Mouse (Mus musculus): ENCODE results near the gene Vmn1r195. TPM values are rescaled to one million over a fixed set of nuclear protein-coding genes. Genes with fewer than 3 reads are reported as not detected.
"Not testable (repeated sequence)": the region's sequence is repeated elsewhere in the genome, so short reads cannot be mapped to it uniquely, and the experiment has no call there.

Vmn1r195 gene
- total RNA-seq (2021), result not detected

- not testable (repeated sequence) for DNase-seq
Observed at GRCm38 (mm10) chr13:22270222-22270621, at the start of gene Vmn1r195. Vmn1r195 (plus strand) TSS chr13:22270522.

GRCm38 (mm10) chr13:22223060-22223459 is 47.3 kb upstream of the Vmn1r195 start, which contains the start of gene Vmn1r193:
Vmn1r193 (minus strand) TSS chr13:22223160.
- not testable (repeated sequence) for DNase-seq

- no peak for DNase-seq
Observed at GRCm38 (mm10) chr13:22243915-22244314, 26.4 kb upstream of the Vmn1r195 start, which contains the start of gene Vmn1r194. Vmn1r194 (plus strand) TSS chr13:22244215.

GRCm38 (mm10) chr13:22271721-22272120 is 1.4 kb downstream of the Vmn1r195 start:
- no peak for DNase-seq

GRCm38 (mm10) chr13:22284578-22284977 is 14.3 kb downstream of the Vmn1r195 start:
- no peak for DNase-seq

GRCm38 (mm10) chr13:22289620-22290019 is 19.3 kb downstream of the Vmn1r195 start, which contains the start of gene Vmn1r196:
Vmn1r196 (plus strand) TSS chr13:22289920.
- no peak for DNase-seq

GRCm38 (mm10) chr13:22308075-22308474 is 37.8 kb downstream of the Vmn1r195 start:
- DNase-seq, result not testable (repeated sequence)

- DNase-seq, result no peak
Observed at GRCm38 (mm10) chr13:22315361-22315760, 45.0 kb downstream of the Vmn1r195 start.

GRCm38 (mm10) chr13:22317366-22317765 is 47.0 kb downstream of the Vmn1r195 start:
- DNase-seq, result no peak

- no peak for DNase-seq
Observed at GRCm38 (mm10) chr13:22320091-22320490, 49.8 kb downstream of the Vmn1r195 start.

- no peak for DNase-seq
Observed at GRCm38 (mm10) chr13:22324289-22324688, 54.0 kb downstream of the Vmn1r195 start, which contains the start of gene Vmn1r197. Vmn1r197 (plus strand) TSS chr13:22324589.

Other genes with a start within 250 kb of the Vmn1r195 start
- 10 to 100 TPM; 11.4 to 25.4 TPM for gene Hist1h2ah, start 235.0 kb upstream of the Vmn1r195 start, total RNA-seq (2021)
- 10 to 100 TPM; 30.5 to 35.2 TPM for gene Hist1h2bk, start 234.7 kb upstream of the Vmn1r195 start, total RNA-seq (2021)
- gene Hist1h4i, start 229.2 kb upstream of the Vmn1r195 start, total RNA-seq (2021), result 10 to 100 TPM; 72.6 to 72.8 TPM
- gene Hist1h2ag, start 227.6 kb upstream of the Vmn1r195 start, total RNA-seq (2021), result 10 to 100 TPM; 13.7 to 21.6 TPM
- gene Hist1h2bj, start 227.3 kb upstream of the Vmn1r195 start, total RNA-seq (2021), result 10 to 100 TPM; 12.5 to 16.9 TPM
- not detected for gene Vmn1r188, start 186.1 kb upstream of the Vmn1r195 start, total RNA-seq (2021)
- gene Vmn1r189, start 164.7 kb upstream of the Vmn1r195 start, total RNA-seq (2021), result not detected
- not detected for gene Vmn1r191, start 86.6 kb upstream of the Vmn1r195 start, total RNA-seq (2021)
- gene Vmn1r192, start 79.4 kb upstream of the Vmn1r195 start, total RNA-seq (2021), result not detected
- gene Vmn1r193, start 47.4 kb upstream of the Vmn1r195 start, total RNA-seq (2021), result not detected
- not detected for gene Vmn1r194, start 26.3 kb upstream of the Vmn1r195 start, total RNA-seq (2021)
- not detected for gene Vmn1r196, start 19.4 kb downstream of the Vmn1r195 start, total RNA-seq (2021)
- not detected for gene Vmn1r197, start 54.1 kb downstream of the Vmn1r195 start, total RNA-seq (2021)
- gene Vmn1r198, start 79.8 kb downstream of the Vmn1r195 start, total RNA-seq (2021), result not detected
- gene Vmn1r199, start 109.3 kb downstream of the Vmn1r195 start, total RNA-seq (2021), result not detected
- gene Vmn1r200, start 119.9 kb downstream of the Vmn1r195 start, total RNA-seq (2021), result not detected
- not detected for gene Vmn1r201, start 201.4 kb downstream of the Vmn1r195 start, total RNA-seq (2021)
- gene Vmn1r202, start 234.9 kb downstream of the Vmn1r195 start, total RNA-seq (2021), result not detected
- gene Vmn1r203, start 247.6 kb downstream of the Vmn1r195 start, total RNA-seq (2021), result not detected